Mouse (Mus musculus): ENCODE data around the gene Nckap1l. TPM values are rescaled to one million over a fixed set of nuclear protein-coding genes. Genes with fewer than 3 reads are reported as not detected.

Nckap1l gene
- polyA plus RNA-seq, 1 experiment, result 0.90 TPM

DNA sequence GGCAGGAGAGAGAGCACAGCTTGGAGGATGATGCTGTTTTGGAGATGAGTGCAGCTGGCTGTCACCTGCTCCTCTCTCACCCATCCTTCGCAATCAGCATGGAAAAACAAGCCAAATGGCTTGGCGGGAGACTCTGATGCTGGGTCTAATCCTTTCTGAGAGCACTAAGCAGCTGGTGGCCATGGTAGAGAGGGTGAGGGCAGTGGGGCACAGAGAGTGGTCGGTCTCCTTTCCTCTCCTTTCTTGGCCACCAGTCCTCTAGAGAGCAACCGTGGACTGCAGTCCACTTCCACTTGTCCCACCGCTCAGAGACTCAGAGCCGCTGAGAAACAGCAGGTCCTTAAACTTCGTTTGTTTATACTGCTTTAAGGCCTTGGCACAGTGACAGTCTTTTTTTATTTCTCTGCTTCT, 60.0 kb downstream of the Nckap1l start:
- peak overlapping the region; percentile 64 for H3K4me2 ChIP-seq (ENCODE audit: low read depth)
- H3K79me2 ChIP-seq (ENCODE audit: control insufficient read depth, insufficient read depth), result no peaks in the 10 kb centered on the region
- no peaks in the 10 kb centered on the region for H3K36me3 ChIP-seq (ENCODE audit: control insufficient read depth, insufficient read depth)
- H3ac ChIP-seq (ENCODE audit: control insufficient read depth, insufficient read length), result no peak overlapping the region
- no peak overlapping the region for H3K4me3 ChIP-seq
- peak in 1 of 3 experiments; percentile 2 for TF ChIP-seq MYOD1 (IDR thresholded peaks at IDR 0.05; ENCODE audit: control insufficient read depth in 1 of 3, insufficient read length in 2 of 3, low read depth in 2 of 3)
- TF ChIP-seq E2F4 (IDR thresholded peaks at IDR 0.05; ENCODE audit: insufficient read depth), result no peak
- no peak for TF ChIP-seq POLR2AphosphoS2 (IDR thresholded peaks at IDR 0.05; ENCODE audit: insufficient read length, low read depth)
- H3K27me3 ChIP-seq (ENCODE audit: control insufficient read depth, insufficient read depth, insufficient read length), result peaks cover 6% of the 10 kb centered on the region

DNA sequence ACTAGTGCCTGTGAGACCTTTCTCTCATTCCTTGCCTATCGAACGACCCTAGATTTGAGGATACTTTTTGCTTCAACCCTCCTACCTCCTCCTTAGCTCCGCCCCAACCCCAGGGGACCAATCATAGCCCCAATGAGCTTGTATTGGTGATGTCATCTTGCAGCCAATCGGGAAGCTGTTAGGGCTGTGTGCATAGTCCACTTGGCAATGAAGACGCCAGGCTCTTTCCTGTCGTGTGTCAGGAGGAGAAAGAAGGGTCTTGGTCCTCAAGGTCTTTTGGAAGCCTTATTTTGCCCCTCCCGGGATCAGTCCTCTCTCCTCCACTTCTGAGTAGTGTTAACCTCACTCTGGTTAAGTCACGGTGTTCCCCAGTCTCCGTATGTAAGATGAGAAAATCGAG, 60.5 kb downstream of the Nckap1l start:
- Histone ChIP-seq H3ac (ENCODE audit: control insufficient read depth, insufficient read length) (no peak overlapping the region), H3K27me3 (ENCODE audit: control insufficient read depth, insufficient read depth, insufficient read length) (peaks cover 6% of the 10 kb centered on the region), H3K4me2 (ENCODE audit: low read depth) (peak overlapping the region; percentile 64), H3K79me2 (ENCODE audit: control insufficient read depth, insufficient read depth) (no peaks in the 10 kb centered on the region), H3K36me3 (ENCODE audit: control insufficient read depth, insufficient read depth) (no peaks in the 10 kb centered on the region), H3K4me3 (no peak overlapping the region)
- no peak for TF ChIP-seq REST (IDR thresholded peaks at IDR 0.05; ENCODE audit: insufficient read depth, insufficient read length)
- peak; percentile 29 for TF ChIP-seq POLR2AphosphoS2 (IDR thresholded peaks at IDR 0.05; ENCODE audit: insufficient read length, low read depth)
- TF ChIP-seq MAX (IDR thresholded peaks at IDR 0.05; ENCODE audit: low read depth), result no peak
- TF ChIP-seq POLR2A (IDR thresholded peaks at IDR 0.05; ENCODE audit: insufficient read length, low read depth), result peak; percentile 37

DNA sequence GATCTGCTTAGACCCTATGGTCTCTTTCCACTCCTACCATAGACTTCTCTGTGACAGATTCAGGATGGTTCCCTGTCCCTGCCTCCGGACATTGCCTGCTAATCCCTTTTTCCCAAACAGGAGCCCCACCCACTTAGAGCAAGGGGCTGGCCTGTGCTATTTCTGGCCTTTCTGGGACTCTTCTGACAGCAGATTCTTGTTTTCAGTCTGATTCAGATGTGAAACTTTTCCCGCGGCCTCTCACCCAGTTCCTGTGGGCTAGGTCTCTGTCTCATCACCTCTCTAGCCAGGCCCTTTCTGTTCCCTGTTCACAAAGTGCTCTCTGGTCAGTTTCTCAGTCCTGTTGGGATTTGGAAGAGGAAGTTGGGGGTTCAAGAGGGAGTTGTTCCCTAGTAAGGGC, 61.3 kb downstream of the Nckap1l start:
- no peak overlapping the region for H3ac ChIP-seq (ENCODE audit: control insufficient read depth, insufficient read length)
- no peak overlapping the region for H3K4me3 ChIP-seq
- H3K79me2 ChIP-seq (ENCODE audit: control insufficient read depth, insufficient read depth), result no peaks in the 10 kb centered on the region
- H3K36me3 ChIP-seq (ENCODE audit: control insufficient read depth, insufficient read depth), result no peaks in the 10 kb centered on the region
- H3K4me2 ChIP-seq (ENCODE audit: low read depth), result peak overlapping the region; percentile 64
- peaks cover 6% of the 10 kb centered on the region for H3K27me3 ChIP-seq (ENCODE audit: control insufficient read depth, insufficient read depth, insufficient read length)
- no peak for TF ChIP-seq USF1 (IDR thresholded peaks at IDR 0.05; ENCODE audit: low read depth)
- no peak for TF ChIP-seq MAX (IDR thresholded peaks at IDR 0.05; ENCODE audit: low read depth)
- no peak for TF ChIP-seq CEBPB (IDR thresholded peaks at IDR 0.05; ENCODE audit: insufficient read depth, poor library complexity, severe bottlenecking)
- no peak for TF ChIP-seq TCF3 (IDR thresholded peaks at IDR 0.05; ENCODE audit: insufficient read length, low read depth)
- no peak for TF ChIP-seq REST (IDR thresholded peaks at IDR 0.05; ENCODE audit: insufficient read depth, insufficient read length)
- no peak for TF ChIP-seq E2F4 (IDR thresholded peaks at IDR 0.05; ENCODE audit: insufficient read depth)

DNA sequence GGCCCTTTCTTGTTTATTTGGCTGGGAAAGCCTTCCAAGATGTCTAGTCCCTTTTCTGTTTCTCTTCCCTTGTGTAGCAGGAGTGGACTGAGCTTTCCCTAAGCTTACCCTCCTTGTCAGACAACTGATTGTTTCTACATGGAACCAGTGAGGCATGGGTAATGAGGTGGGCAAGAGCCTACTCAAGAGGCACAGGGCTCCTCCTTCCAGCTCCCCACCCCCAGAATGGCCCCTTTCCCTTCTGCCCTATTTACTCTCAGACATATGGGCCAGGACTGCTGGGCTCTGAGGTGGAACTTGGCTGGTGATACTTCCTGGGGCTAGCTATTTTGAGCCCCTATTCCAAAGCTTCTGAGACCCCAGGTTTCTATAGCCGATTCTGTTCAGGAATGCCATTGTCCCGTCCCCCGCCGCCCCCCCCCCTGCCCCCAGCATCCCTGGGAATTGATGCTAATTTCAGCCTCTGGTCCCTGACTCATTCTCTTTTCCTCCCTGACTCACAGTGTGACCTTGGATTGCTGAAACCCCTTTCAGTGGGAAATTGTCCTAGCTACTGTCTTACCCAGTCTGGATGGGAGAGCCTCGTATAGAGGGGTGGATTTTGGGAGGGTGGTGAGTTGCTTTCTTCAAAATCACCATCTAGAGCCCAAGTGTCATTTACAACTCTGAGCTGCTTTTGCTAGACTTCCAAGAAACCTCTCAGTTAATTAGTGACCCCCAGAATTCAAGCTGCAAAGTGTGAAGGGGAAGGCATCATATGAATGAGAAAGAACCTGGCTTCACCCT, 65.2 kb downstream of the Nckap1l start:
- H3K79me2 ChIP-seq (ENCODE audit: control insufficient read depth, insufficient read depth), result no peaks in the 10 kb centered on the region
- H3K27me3 ChIP-seq (ENCODE audit: control insufficient read depth, insufficient read depth, insufficient read length), result peaks cover 4% of the 10 kb centered on the region
- TF ChIP-seq REST (IDR thresholded peaks at IDR 0.05; ENCODE audit: insufficient read depth, insufficient read length) (no peak), SRF (IDR thresholded peaks at IDR 0.05; ENCODE audit: control insufficient read depth, insufficient read length, low read depth) (no peak), MYOD1 (IDR thresholded peaks at IDR 0.05; ENCODE audit: control insufficient read depth in 1 of 3, insufficient read length in 2 of 3, low read depth in 2 of 3) (no peak), CEBPB (IDR thresholded peaks at IDR 0.05; ENCODE audit: insufficient read depth, poor library complexity, severe bottlenecking) (no peak), POLR2AphosphoS2 (IDR thresholded peaks at IDR 0.05; ENCODE audit: insufficient read length, low read depth) (no peak), E2F4 (IDR thresholded peaks at IDR 0.05; ENCODE audit: insufficient read depth) (no peak), USF1 (IDR thresholded peaks at IDR 0.05; ENCODE audit: low read depth) (no peak), TCF3 (IDR thresholded peaks at IDR 0.05; ENCODE audit: insufficient read length, low read depth) (no peak), POLR2A (IDR thresholded peaks at IDR 0.05; ENCODE audit: insufficient read length, low read depth) (no peak), MAX (IDR thresholded peaks at IDR 0.05; ENCODE audit: low read depth) (no peak), MYOG (IDR thresholded peaks at IDR 0.05; ENCODE audit: control insufficient read depth in 1 of 3, insufficient read depth in 1 of 3, insufficient read length in 2 of 3, low read depth in 2 of 3) (no peak), TCF12 (IDR thresholded peaks at IDR 0.05; ENCODE audit: insufficient read depth, poor library complexity, severe bottlenecking) (no peak)
- H3K4me3 ChIP-seq, result no peak overlapping the region
- no peaks in the 10 kb centered on the region for H3K36me3 ChIP-seq (ENCODE audit: control insufficient read depth, insufficient read depth)
- H3K4me2 ChIP-seq (ENCODE audit: low read depth), result no peak overlapping the region
- H3ac ChIP-seq (ENCODE audit: control insufficient read depth, insufficient read length), result no peak overlapping the region

DNA sequence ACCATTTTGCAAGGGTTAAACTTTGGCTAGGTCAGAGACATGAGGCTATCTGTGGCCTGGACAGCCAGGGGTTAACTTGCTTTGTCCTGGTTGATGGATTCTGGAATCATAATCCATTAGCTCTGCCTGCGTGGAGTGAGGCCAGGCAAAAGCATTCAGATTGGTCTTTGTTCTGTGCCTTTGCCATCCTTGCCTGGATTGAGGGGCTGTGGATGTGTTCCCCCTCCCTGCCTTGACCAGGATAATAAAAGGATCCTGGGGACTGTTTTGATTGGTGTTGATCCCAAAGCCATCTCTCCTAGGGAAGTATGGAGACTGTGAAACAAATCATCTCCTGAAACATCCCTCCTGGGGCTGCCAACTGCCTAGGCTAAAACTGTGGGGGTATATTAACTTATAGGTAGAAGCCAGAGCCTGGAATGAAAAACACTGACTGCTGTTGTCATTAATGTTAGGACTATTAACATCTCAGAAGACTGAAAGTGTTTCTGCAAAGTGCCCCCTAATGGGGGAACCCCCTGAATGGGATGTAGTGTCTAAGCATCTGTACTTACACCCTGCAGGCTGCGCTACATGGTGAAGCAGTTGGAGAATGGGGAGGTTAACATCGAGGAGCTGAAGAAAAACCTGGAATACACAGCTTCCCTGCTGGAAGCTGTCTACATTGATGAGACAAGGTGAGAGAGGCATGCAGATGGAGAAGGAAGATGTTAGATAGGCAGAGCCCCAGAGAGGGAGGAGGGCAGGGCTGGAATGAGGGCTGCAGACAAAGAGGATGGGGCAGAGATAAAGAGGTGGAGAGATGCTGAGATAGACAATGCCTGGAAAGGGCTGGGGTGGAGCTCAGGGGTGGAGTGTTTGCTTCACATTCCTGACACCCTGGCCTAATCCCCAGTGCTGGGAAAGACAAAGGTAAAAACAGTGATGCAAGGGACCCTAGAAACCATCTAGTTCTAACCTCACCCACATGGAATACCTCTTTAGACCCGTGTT, 66.1 kb downstream of the Nckap1l start:
- H3K4me2 ChIP-seq (ENCODE audit: low read depth), result no peak overlapping the region
- no peaks in the 10 kb centered on the region for H3K36me3 ChIP-seq (ENCODE audit: control insufficient read depth, insufficient read depth)
- no peak overlapping the region for H3K4me3 ChIP-seq
- H3ac ChIP-seq (ENCODE audit: control insufficient read depth, insufficient read length), result no peak overlapping the region
- no peaks in the 10 kb centered on the region for H3K79me2 ChIP-seq (ENCODE audit: control insufficient read depth, insufficient read depth)
- no peak for TF ChIP-seq CEBPB (IDR thresholded peaks at IDR 0.05; ENCODE audit: insufficient read depth, poor library complexity, severe bottlenecking)
- no peak for TF ChIP-seq E2F4 (IDR thresholded peaks at IDR 0.05; ENCODE audit: insufficient read depth)
- TF ChIP-seq USF1 (IDR thresholded peaks at IDR 0.05; ENCODE audit: low read depth), result no peak
- peaks cover 4% of the 10 kb centered on the region for H3K27me3 ChIP-seq (ENCODE audit: control insufficient read depth, insufficient read depth, insufficient read length)

All from myocyte (in vitro differentiated cells).